Mouse (Mus musculus): ENCODE measurements around the gene Olfr1513. TPM values are rescaled to one million over a fixed set of nuclear protein-coding genes. Genes with fewer than 3 reads are reported as not detected.

Gene Olfr1513
- polyA plus RNA-seq, 1 experiment from 2014 or later: not detected

DNA sequence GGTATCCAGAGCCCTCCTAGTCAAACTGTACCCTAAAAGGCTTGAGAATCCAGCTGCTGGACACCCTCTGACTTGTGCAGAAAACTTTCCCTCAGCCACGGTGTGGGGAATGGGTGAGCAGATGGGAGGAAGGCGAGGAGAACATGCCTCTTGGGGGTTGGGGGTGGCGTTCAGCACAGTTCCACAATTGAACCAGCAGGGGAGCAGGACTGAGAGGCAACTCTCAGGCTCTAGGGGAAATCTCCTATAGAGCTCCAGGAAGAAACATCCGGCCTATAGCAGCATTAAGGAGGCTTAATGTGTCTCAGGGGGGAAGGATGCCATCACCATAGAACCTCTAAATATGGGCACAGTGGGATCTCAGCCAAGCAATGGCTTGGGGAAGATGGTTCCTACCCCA is 30.3 kb downstream of the Olfr1513 start:
- H3K27me3 ChIP-seq (replicated peaks; ENCODE audit: insufficient read depth, low read length): 0 out of 2 replicates have a peak, but pooled peaks cover 16% of the 10 kb centered on the region
- no peak overlapping the region for H3K27ac ChIP-seq (ENCODE audit: low read length)
- DNase-seq (ENCODE audit: low spot score): no peak
- no peak overlapping the region for H3K4me2 ChIP-seq (replicated peaks; ENCODE audit: low read depth, low read length)
- H3K4me3 ChIP-seq (ENCODE audit: low read depth, low read length): no peak overlapping the region
- no peaks in the 10 kb centered on the region for H3K9me3 ChIP-seq (ENCODE audit: low read length)
- TF ChIP-seq EP300 (IDR thresholded peaks at IDR 0.05): no peak
- TF ChIP-seq CTCF (IDR thresholded peaks at IDR 0.05): peak; percentile 50
- no peaks in the 10 kb centered on the region for H3K36me3 ChIP-seq (ENCODE audit: insufficient read depth, low read length)
- no peak overlapping the region for H3K9ac ChIP-seq (replicated peaks; ENCODE audit: low read depth)
- 13% methylated on average over 4 of the region's 4 CpGs for WGBS
- H3K4me1 ChIP-seq (ENCODE audit: insufficient read depth, low read depth, low read length): peaks cover 4% of the 10 kb centered on the region; the same call in 1 of the 2 replicates
- no peak for ATAC-seq

DNA sequence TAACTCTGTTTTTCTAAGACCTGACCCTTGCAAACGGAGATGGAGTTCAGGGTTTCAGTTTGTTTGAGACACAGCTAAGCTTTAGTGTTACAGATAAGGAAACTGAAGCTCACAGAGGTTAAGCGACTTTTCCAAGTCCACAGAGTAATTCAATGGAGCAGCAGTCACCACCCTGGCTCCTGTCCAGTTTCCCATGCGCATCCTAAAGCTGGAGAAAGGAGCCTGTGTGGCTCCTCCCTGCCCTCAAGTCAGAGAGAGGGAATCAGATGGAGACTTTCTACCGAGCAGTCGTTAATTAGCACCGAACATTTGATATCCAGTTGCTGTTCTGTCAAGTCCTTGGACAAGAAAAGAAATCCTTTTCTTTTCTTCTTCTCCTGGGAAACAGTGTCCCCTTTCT is 36.8 kb downstream of the Olfr1513 start:
- TF ChIP-seq CTCF (IDR thresholded peaks at IDR 0.05) (no peak), EP300 (IDR thresholded peaks at IDR 0.05) (no peak)
- H3K9me3 ChIP-seq (ENCODE audit: low read length): no peaks in the 10 kb centered on the region
- no peak overlapping the region for H3K4me3 ChIP-seq (ENCODE audit: low read depth, low read length)
- 41% methylated on average over 6 of the region's 6 CpGs for WGBS
- no peaks in the 10 kb centered on the region for H3K4me1 ChIP-seq (ENCODE audit: insufficient read depth, low read depth, low read length)
- no peaks in the 10 kb centered on the region for H3K27me3 ChIP-seq (replicated peaks; ENCODE audit: insufficient read depth, low read length)
- H3K4me2 ChIP-seq (replicated peaks; ENCODE audit: low read depth, low read length): no peak overlapping the region
- no peak for ATAC-seq
- no peak for DNase-seq (ENCODE audit: low spot score)
- no peaks in the 10 kb centered on the region for H3K36me3 ChIP-seq (ENCODE audit: insufficient read depth, low read length)
- no peak overlapping the region for H3K27ac ChIP-seq (ENCODE audit: low read length)
- no peak overlapping the region for H3K9ac ChIP-seq (replicated peaks; ENCODE audit: low read depth)

DNA sequence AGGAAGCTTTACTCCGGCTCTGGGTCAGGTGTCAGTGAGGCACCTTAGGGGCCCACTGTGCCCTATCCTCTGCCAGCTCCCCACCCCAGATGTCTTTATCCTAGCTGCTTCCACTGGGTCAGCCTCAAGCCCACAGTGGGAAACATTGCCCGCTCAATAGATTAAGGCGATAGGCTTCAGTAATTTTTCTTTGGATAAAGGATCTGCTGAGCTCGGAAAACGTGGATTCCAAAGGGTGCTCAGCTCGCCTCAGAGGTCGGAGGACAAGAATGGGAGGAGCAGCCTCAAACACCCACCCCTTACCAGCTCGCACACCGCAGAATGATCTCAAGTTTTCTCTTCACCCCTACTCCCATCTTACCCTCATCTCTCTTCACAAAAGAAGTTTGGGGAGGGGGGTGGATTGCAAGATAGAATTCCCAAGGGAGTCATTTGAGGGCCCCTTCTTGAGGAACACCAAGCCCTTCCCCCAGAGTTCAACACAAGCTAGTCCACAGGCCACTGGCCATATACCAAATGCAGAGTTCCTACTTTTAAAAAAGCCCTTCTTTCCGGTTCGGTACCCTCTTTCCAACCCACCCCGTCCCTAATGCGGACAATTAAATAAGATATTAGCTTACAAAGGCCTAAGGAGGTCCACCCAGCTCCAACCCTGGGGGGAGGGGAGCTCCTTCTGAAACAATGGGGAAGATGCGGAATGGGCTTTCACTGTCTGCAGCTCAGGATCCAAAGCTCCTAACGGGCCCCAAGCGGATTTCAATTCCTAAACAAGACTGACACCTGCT is 39.6 kb downstream of the Olfr1513 start:
- Histone ChIP-seq H3K27me3 (replicated peaks; ENCODE audit: insufficient read depth, low read length) (no peaks in the 10 kb centered on the region), H3K4me3 (ENCODE audit: low read depth, low read length) (peak overlapping the region; percentile 74), H3K27ac (ENCODE audit: low read length) (0 out of 2 replicates have a peak overlapping the region, but pooled peaks have one; percentile 14), H3K9me3 (ENCODE audit: low read length) (no peaks in the 10 kb centered on the region), H3K9ac (replicated peaks; ENCODE audit: low read depth) (peak overlapping the region; percentile 16; the same call in 1 of the 2 replicates), H3K4me1 (ENCODE audit: insufficient read depth, low read depth, low read length) (no peaks in the 10 kb centered on the region), H3K36me3 (ENCODE audit: insufficient read depth, low read length) (no peaks in the 10 kb centered on the region), H3K4me2 (replicated peaks; ENCODE audit: low read depth, low read length) (peak overlapping the region; percentile 89)
- TF ChIP-seq EP300 (IDR thresholded peaks at IDR 0.05) (no peak), CTCF (IDR thresholded peaks at IDR 0.05) (no peak)
- peak; percentile 50 for DNase-seq (ENCODE audit: low spot score)
- ATAC-seq: peak; percentile 34
- WGBS: 17% methylated on average over 16 of the region's 16 CpGs

DNA sequence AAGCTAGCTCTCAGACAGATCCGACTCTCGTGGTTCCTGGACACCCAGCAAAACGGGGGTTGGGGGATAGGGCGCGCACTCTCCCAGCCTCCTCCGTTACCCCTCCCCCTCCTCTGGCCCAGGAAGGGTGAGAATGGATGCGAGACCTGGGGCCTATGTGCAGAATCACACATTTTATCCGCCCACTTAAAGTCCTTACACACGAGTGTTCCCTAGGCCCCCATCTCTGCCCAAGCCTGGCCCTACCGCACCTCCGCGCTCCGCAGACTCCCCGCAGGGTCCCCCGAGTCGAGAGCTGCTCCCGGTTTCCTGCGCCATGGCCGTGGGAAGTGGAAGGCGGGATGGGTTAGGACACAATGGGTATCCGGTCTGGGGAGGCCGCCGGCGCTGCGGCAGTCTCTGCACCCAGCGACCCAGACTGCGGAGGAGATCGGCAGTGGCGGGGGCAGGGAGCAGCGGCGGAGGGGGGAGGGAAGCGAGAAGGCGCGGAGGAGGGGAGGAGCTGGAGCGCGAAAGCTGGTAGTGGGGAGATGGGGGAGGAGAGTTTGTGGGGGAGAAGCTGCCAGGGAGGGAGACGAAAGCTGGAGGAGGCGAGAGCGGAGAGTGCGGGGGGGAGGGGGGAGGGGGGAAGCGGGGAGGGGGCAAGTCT is 40.3 kb downstream of the Olfr1513 start:
- peak overlapping the region; percentile 14; the same call in 1 of the 2 replicates for H3K27ac ChIP-seq (ENCODE audit: low read length)
- H3K27me3 ChIP-seq (replicated peaks; ENCODE audit: insufficient read depth, low read length): no peaks in the 10 kb centered on the region
- peak overlapping the region; percentile 89 for H3K4me2 ChIP-seq (replicated peaks; ENCODE audit: low read depth, low read length)
- peak overlapping the region; percentile 71 for H3K9ac ChIP-seq (replicated peaks; ENCODE audit: low read depth)
- TF ChIP-seq CTCF (IDR thresholded peaks at IDR 0.05) (0 out of 2 replicates have a peak, but pooled peaks have one; percentile 3), EP300 (IDR thresholded peaks at IDR 0.05) (no peak)
- peak; percentile 81 for ATAC-seq
- no peaks in the 10 kb centered on the region for H3K36me3 ChIP-seq (ENCODE audit: insufficient read depth, low read length)
- H3K4me1 ChIP-seq (ENCODE audit: insufficient read depth, low read depth, low read length): no peaks in the 10 kb centered on the region
- H3K9me3 ChIP-seq (ENCODE audit: low read length): no peaks in the 10 kb centered on the region
- peak; percentile 76 for DNase-seq (ENCODE audit: low spot score)
- H3K4me3 ChIP-seq (ENCODE audit: low read depth, low read length): peak overlapping the region; percentile 74
- under 1% methylated on average over 27 of the region's 41 CpGs for WGBS

DNA sequence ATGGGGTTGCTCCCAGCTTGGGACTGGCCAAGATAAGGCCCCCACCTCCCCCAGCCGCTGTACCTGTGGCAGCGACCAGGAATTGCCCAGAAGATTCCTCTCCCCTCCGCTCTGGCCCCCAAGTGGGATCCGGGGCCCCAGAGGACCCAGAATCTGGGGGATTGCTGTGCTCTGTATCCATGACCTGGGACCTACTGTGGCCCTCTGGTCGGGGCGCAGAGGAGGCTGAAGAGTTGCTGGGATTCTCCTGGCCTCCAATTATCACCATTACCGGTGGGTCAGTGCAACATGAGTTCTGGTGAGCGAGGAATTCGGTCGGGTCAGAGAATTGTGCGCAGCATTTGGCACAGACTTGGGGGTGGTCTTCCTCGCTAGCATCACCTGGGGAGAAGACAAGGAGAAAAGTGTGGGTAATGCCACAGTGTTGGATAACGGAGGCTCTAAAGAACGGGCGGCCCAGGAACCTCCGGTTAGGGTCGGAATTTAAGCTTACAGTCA is 40.9 kb downstream of the Olfr1513 start:
- Histone ChIP-seq H3K9me3 (ENCODE audit: low read length) (no peaks in the 10 kb centered on the region), H3K4me1 (ENCODE audit: insufficient read depth, low read depth, low read length) (no peaks in the 10 kb centered on the region), H3K9ac (replicated peaks; ENCODE audit: low read depth) (peak overlapping the region; percentile 71), H3K27me3 (replicated peaks; ENCODE audit: insufficient read depth, low read length) (no peaks in the 10 kb centered on the region), H3K27ac (ENCODE audit: low read length) (no peak overlapping the region), H3K4me2 (replicated peaks; ENCODE audit: low read depth, low read length) (peak overlapping the region; percentile 89), H3K36me3 (ENCODE audit: insufficient read depth, low read length) (no peaks in the 10 kb centered on the region), H3K4me3 (ENCODE audit: low read depth, low read length) (peak overlapping the region; percentile 74)
- TF ChIP-seq EP300 (IDR thresholded peaks at IDR 0.05): no peak
- no peak for TF ChIP-seq CTCF (IDR thresholded peaks at IDR 0.05)
- DNase-seq (ENCODE audit: low spot score): no peak
- 0 out of 2 replicates have a peak, but pooled peaks have one; percentile 2 for ATAC-seq
- WGBS: 3% methylated on average over 17 of the region's 17 CpGs

DNA sequence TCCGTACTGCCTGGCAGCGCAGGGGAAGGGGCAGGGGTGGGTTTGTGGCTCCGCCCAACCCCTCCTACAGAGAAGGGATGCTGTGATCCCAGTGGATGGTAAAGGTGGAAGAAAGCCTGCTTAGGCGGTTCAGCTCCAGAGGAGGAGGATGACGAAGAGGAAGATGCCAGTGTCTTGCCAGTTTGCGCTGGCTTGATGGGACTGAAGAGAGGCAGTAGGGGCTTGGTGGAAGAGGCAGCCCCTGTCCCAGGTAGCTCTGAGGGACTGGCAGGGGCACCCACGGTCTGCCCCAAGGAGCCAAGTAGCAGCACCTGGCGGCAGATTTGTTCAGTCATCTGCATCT is 41.4 kb downstream of the Olfr1513 start:
- Histone ChIP-seq H3K9me3 (ENCODE audit: low read length) (no peaks in the 10 kb centered on the region), H3K27me3 (replicated peaks; ENCODE audit: insufficient read depth, low read length) (no peaks in the 10 kb centered on the region), H3K4me2 (replicated peaks; ENCODE audit: low read depth, low read length) (peak overlapping the region; percentile 89), H3K27ac (ENCODE audit: low read length) (no peak overlapping the region), H3K4me3 (ENCODE audit: low read depth, low read length) (no peak overlapping the region), H3K4me1 (ENCODE audit: insufficient read depth, low read depth, low read length) (no peaks in the 10 kb centered on the region), H3K9ac (replicated peaks; ENCODE audit: low read depth) (peak overlapping the region; percentile 71; the same call in 1 of the 2 replicates), H3K36me3 (ENCODE audit: insufficient read depth, low read length) (no peaks in the 10 kb centered on the region)
- WGBS: 40% methylated on average over 8 of the region's 8 CpGs
- DNase-seq (ENCODE audit: low spot score): no peak
- ATAC-seq: no peak
- TF ChIP-seq EP300 (IDR thresholded peaks at IDR 0.05) (no peak), CTCF (IDR thresholded peaks at IDR 0.05) (peak; percentile 33; the same call in 1 of the 2 replicates)

Measured in lung, postnatal 0 days (tissue).